Mouse (Mus musculus): ENCODE measurements around the gene Dera. TPM values are rescaled to one million over a fixed set of nuclear protein-coding genes. Genes with fewer than 3 reads are reported as not detected.

Gene Dera
- polyA plus RNA-seq, 1 experiment from 2014 or later = 74.5 TPM

DNA sequence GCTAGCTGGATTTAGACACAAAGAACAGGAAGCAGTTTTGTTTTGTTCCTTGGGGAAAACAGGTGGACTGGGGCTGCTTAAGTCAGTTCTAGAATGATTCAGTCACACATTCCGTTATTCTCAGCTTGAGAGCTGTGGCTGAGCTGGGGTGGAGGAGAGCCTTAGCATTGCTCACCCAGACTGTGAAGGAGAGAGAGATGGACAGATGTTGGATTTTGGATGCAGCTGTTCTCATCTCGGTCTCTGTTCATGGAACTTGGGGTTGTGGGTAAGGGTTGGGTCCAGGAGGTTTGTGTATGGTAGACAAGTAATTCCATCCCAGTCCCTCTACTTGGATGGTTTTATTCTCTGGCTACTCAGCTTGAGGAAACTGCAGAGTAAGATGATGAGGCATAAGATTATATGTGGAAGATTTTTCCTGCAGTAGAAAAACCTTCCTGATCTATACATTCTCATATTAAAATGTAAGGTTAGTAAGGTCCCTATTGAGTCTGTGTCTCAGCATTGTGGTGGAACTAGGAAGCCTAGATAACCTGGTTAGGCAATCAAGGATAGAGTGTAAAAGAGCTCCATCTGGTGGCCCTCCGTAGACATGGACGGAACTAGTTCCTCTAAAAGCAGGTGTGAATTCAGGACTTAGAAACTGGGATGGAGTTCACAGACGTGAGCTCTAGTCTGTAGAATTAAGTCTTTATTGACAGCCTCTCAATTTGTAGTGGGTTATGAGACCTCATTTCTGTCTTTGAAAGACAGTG is 7.0 kb upstream of the Dera start:
- Histone ChIP-seq H3K9me3 (replicated peaks; ENCODE audit: control insufficient read depth, low read length) (no peaks in the 10 kb centered on the region), H3K27ac (replicated peaks; ENCODE audit: low read depth, low read length) (no peak overlapping the region), H3K4me2 (ENCODE audit: low read depth, low read length) (no peak overlapping the region), H3K4me3 (ENCODE audit: low read depth, low read length) (no peak overlapping the region), H3K36me3 (replicated peaks; ENCODE audit: control insufficient read depth, insufficient read depth, low read depth, low read length) (peaks cover 10% of the 10 kb centered on the region), H3K9ac (replicated peaks; ENCODE audit: low read length) (no peak overlapping the region), H3K27me3 (ENCODE audit: control insufficient read depth, insufficient read depth, low read length) (no peaks in the 10 kb centered on the region), H3K4me1 (ENCODE audit: control insufficient read depth, insufficient read depth, low read length) (no peaks in the 10 kb centered on the region)
- no peak for ATAC-seq (replicated peaks; ENCODE audit: insufficient number of reproducible peaks, low FRiP score, low TSS enrichment, low read depth)
- WGBS = 76% methylated on average over 5 of the region's 5 CpGs
- DNase-seq (ENCODE audit: low spot score) = peak; percentile 50

DNA sequence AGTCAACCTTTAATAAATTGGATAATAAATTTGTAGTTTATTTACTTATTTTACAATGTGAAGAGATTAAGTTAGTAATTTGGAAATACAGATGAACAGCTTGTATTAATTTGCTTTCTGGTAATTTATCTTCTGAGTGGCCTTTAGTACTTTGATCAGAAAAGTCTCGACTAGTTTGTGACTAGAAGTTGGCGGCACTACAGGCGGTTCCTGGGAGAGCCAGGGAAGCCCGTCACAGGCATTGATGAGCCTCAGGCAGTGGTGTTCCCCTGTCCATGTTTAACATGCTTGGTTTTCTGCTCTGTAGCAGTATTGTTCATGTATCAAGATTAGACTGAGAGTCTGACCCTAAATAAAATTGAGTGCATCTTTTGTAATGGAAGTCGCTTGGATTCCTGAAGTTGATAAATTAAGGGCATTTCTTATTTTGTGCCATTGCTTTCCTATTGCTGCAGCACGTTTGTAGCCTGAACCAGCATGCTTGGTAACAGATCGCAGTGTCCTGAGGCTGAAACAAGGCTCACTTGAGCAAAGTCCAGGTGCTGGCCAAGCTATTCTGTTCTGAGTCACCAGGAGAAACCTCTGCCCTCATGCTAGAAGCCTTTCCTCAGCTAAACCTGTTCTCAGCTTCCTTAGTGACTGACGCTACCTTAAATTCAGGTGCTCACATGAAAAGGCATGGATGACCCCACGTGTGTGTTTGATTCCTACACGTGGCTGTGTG is 2.6 kb upstream of the Dera start:
- Histone ChIP-seq H3K4me1 (ENCODE audit: control insufficient read depth, insufficient read depth, low read length) (no peaks in the 10 kb centered on the region), H3K9ac (replicated peaks; ENCODE audit: low read length) (no peak overlapping the region), H3K4me2 (ENCODE audit: low read depth, low read length) (no peak overlapping the region), H3K27ac (replicated peaks; ENCODE audit: low read depth, low read length) (no peak overlapping the region), H3K27me3 (ENCODE audit: control insufficient read depth, insufficient read depth, low read length) (no peaks in the 10 kb centered on the region), H3K4me3 (ENCODE audit: low read depth, low read length) (no peak overlapping the region), H3K9me3 (replicated peaks; ENCODE audit: control insufficient read depth, low read length) (no peaks in the 10 kb centered on the region), H3K36me3 (replicated peaks; ENCODE audit: control insufficient read depth, insufficient read depth, low read depth, low read length) (peaks cover 6% of the 10 kb centered on the region)
- ATAC-seq (replicated peaks; ENCODE audit: insufficient number of reproducible peaks, low FRiP score, low TSS enrichment, low read depth) = no peak
- no peak for DNase-seq (ENCODE audit: low spot score)
- WGBS = 88% methylated on average over 10 of the region's 10 CpGs

- DNase-seq (ENCODE audit: low spot score) = no peak
Measured at GRCm38 (mm10) chr6:137752275-137752655, 2.1 kb upstream of the Dera start.

DNA sequence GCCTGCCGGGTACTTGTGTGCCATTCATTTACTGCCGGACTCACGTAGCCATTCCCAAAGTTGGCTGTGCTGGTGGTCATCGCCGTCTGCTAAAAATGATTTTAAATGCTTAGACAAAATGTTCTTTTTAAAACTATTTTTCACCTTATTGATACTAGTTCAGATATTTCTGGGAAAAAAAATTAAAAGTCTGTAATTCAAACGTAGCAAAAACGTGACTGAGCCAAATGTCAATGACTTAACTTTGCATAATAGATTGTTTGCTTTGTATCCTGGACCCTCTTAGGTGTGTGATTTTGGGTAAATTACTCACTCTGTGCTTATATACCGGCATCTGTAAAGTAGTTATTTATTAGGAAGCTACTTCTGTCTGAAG is 499 bp downstream of the Dera start:
- no peaks in the 10 kb centered on the region; the same call in 1 of the 2 replicates for H3K36me3 ChIP-seq (replicated peaks; ENCODE audit: control insufficient read depth, insufficient read depth, low read depth, low read length)
- H3K27ac ChIP-seq (replicated peaks; ENCODE audit: low read depth, low read length) = no peak overlapping the region
- H3K4me3 ChIP-seq (ENCODE audit: low read depth, low read length) = peak overlapping the region; percentile 74
- H3K9ac ChIP-seq (replicated peaks; ENCODE audit: low read length) = peak overlapping the region; percentile 70
- H3K27me3 ChIP-seq (ENCODE audit: control insufficient read depth, insufficient read depth, low read length) = no peaks in the 10 kb centered on the region
- no peak for DNase-seq (ENCODE audit: low spot score)
- peak overlapping the region; percentile 64 for H3K4me2 ChIP-seq (ENCODE audit: low read depth, low read length)
- no peaks in the 10 kb centered on the region for H3K4me1 ChIP-seq (ENCODE audit: control insufficient read depth, insufficient read depth, low read length)
- H3K9me3 ChIP-seq (replicated peaks; ENCODE audit: control insufficient read depth, low read length) = no peaks in the 10 kb centered on the region
- 5% methylated on average over 8 of the region's 8 CpGs for WGBS
- no peak for ATAC-seq (replicated peaks; ENCODE audit: insufficient number of reproducible peaks, low FRiP score, low TSS enrichment, low read depth)

More at GRCm38 (mm10) chr6:137752275-137752655, 2.1 kb upstream of the Dera start:
- Histone ChIP-seq H3K4me3 (ENCODE audit: low read depth, low read length) (no peak overlapping the region), H3K36me3 (replicated peaks; ENCODE audit: control insufficient read depth, insufficient read depth, low read depth, low read length) (peaks cover 6% of the 10 kb centered on the region), H3K4me1 (ENCODE audit: control insufficient read depth, insufficient read depth, low read length) (no peaks in the 10 kb centered on the region), H3K27ac (replicated peaks; ENCODE audit: low read depth, low read length) (no peak overlapping the region), H3K9me3 (replicated peaks; ENCODE audit: control insufficient read depth, low read length) (no peaks in the 10 kb centered on the region), H3K27me3 (ENCODE audit: control insufficient read depth, insufficient read depth, low read length) (no peaks in the 10 kb centered on the region), H3K9ac (replicated peaks; ENCODE audit: low read length) (no peak overlapping the region), H3K4me2 (ENCODE audit: low read depth, low read length) (no peak overlapping the region)
- ATAC-seq (replicated peaks; ENCODE audit: insufficient number of reproducible peaks, low FRiP score, low TSS enrichment, low read depth) = no peak
- WGBS = 92% methylated on average over 4 of the region's 4 CpGs

- no peaks in the 10 kb centered on the region for H3K9me3 ChIP-seq (replicated peaks; ENCODE audit: control insufficient read depth, low read length)
- H3K4me2 ChIP-seq (ENCODE audit: low read depth, low read length) = no peak overlapping the region
- ATAC-seq (replicated peaks; ENCODE audit: insufficient number of reproducible peaks, low FRiP score, low TSS enrichment, low read depth) (no peak), DNase-seq (ENCODE audit: low spot score) (peak; percentile 19)
- 65% methylated on average over 5 of the region's 5 CpGs for WGBS
- no peaks in the 10 kb centered on the region for H3K27me3 ChIP-seq (ENCODE audit: control insufficient read depth, insufficient read depth, low read length)
- no peak overlapping the region for H3K27ac ChIP-seq (replicated peaks; ENCODE audit: low read depth, low read length)
- no peaks in the 10 kb centered on the region for H3K4me1 ChIP-seq (ENCODE audit: control insufficient read depth, insufficient read depth, low read length)
- no peak overlapping the region for H3K9ac ChIP-seq (replicated peaks; ENCODE audit: low read length)
- H3K4me3 ChIP-seq (ENCODE audit: low read depth, low read length) = no peak overlapping the region
- H3K36me3 ChIP-seq (replicated peaks; ENCODE audit: control insufficient read depth, insufficient read depth, low read depth, low read length) = no peaks in the 10 kb centered on the region
Measured at GRCm38 (mm10) chr6:137756310-137756709, 2.0 kb downstream of the Dera start.

DNA sequence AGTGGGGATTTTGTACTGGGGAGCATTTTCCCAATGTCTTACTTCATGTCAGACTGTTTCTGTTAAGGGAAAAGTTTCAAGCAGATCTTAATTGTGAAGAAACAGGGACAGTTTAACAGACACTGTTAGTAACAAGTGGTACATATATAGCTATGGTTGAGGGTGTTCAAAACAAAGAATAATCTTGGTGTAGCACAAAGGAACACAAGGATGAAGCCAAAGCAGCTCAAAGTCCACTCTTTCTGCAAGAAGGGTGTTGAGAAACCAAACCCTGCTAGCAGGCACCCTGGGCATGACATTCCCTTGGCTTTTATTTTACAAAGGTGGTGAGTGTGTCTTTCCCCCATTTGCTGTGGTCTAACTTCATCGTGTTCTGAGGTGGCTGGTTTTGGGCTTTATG is 3.5 kb downstream of the Dera start:
- H3K27me3 ChIP-seq (ENCODE audit: control insufficient read depth, insufficient read depth, low read length) = no peaks in the 10 kb centered on the region
- H3K4me1 ChIP-seq (ENCODE audit: control insufficient read depth, insufficient read depth, low read length) = no peaks in the 10 kb centered on the region
- H3K9me3 ChIP-seq (replicated peaks; ENCODE audit: control insufficient read depth, low read length) = no peaks in the 10 kb centered on the region
- no peaks in the 10 kb centered on the region for H3K36me3 ChIP-seq (replicated peaks; ENCODE audit: control insufficient read depth, insufficient read depth, low read depth, low read length)
- H3K4me3 ChIP-seq (ENCODE audit: low read depth, low read length) = no peak overlapping the region
- no peak for ATAC-seq (replicated peaks; ENCODE audit: insufficient number of reproducible peaks, low FRiP score, low TSS enrichment, low read depth)
- no peak for DNase-seq (ENCODE audit: low spot score)
- WGBS = 87% methylated on average over 1 of the region's 1 CpGs
- no peak overlapping the region for H3K9ac ChIP-seq (replicated peaks; ENCODE audit: low read length)
- H3K27ac ChIP-seq (replicated peaks; ENCODE audit: low read depth, low read length) = no peak overlapping the region
- no peak overlapping the region for H3K4me2 ChIP-seq (ENCODE audit: low read depth, low read length)

DNA sequence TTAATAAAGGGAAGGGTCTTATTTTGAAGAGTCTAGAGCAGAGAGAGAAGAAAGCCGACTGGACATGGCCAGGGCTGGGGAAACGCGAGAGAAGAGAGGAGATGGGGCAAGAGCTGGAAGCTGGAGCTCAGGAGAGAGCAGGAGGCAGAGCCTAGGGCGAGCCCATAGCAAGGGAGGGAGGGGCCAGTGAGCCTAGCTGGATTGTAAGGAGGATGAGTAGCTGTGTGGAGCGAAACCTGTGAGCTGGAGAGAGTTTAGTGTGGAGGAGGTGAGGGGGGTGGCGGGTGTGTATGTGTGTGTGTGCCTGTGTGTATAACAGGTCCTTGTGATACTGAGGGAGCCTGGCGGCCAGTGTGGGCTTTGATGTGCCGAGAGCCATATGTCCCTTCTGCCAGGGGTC is 5.3 kb downstream of the Dera start:
- DNase-seq (ENCODE audit: low spot score) (no peak), ATAC-seq (replicated peaks; ENCODE audit: insufficient number of reproducible peaks, low FRiP score, low TSS enrichment, low read depth) (peak; percentile 37; the same call in 1 of the 2 replicates)
- H3K9ac ChIP-seq (replicated peaks; ENCODE audit: low read length) = no peak overlapping the region
- no peaks in the 10 kb centered on the region for H3K36me3 ChIP-seq (replicated peaks; ENCODE audit: control insufficient read depth, insufficient read depth, low read depth, low read length)
- H3K9me3 ChIP-seq (replicated peaks; ENCODE audit: control insufficient read depth, low read length) = no peaks in the 10 kb centered on the region
- 38% methylated on average over 8 of the region's 8 CpGs for WGBS
- H3K4me3 ChIP-seq (ENCODE audit: low read depth, low read length) = no peak overlapping the region
- H3K27ac ChIP-seq (replicated peaks; ENCODE audit: low read depth, low read length) = no peak overlapping the region
- H3K27me3 ChIP-seq (ENCODE audit: control insufficient read depth, insufficient read depth, low read length) = no peaks in the 10 kb centered on the region
- H3K4me1 ChIP-seq (ENCODE audit: control insufficient read depth, insufficient read depth, low read length) = no peaks in the 10 kb centered on the region
- no peak overlapping the region for H3K4me2 ChIP-seq (ENCODE audit: low read depth, low read length)

- H3K4me3 ChIP-seq (ENCODE audit: low read depth, low read length) = no peak overlapping the region
- H3K4me2 ChIP-seq (ENCODE audit: low read depth, low read length) = no peak overlapping the region
- no peaks in the 10 kb centered on the region for H3K27me3 ChIP-seq (ENCODE audit: control insufficient read depth, insufficient read depth, low read length)
- ATAC-seq (replicated peaks; ENCODE audit: insufficient number of reproducible peaks, low FRiP score, low TSS enrichment, low read depth) (no peak), DNase-seq (ENCODE audit: low spot score) (no peak)
- 87% methylated on average over 15 of the region's 15 CpGs for WGBS
- no peaks in the 10 kb centered on the region for H3K9me3 ChIP-seq (replicated peaks; ENCODE audit: control insufficient read depth, low read length)
- no peak overlapping the region for H3K9ac ChIP-seq (replicated peaks; ENCODE audit: low read length)
- no peak overlapping the region for H3K27ac ChIP-seq (replicated peaks; ENCODE audit: low read depth, low read length)
- no peaks in the 10 kb centered on the region for H3K36me3 ChIP-seq (replicated peaks; ENCODE audit: control insufficient read depth, insufficient read depth, low read depth, low read length)
- H3K4me1 ChIP-seq (ENCODE audit: control insufficient read depth, insufficient read depth, low read length) = no peaks in the 10 kb centered on the region
Measured at GRCm38 (mm10) chr6:137760966-137761365, 6.6 kb downstream of the Dera start.
